Mouse (Mus musculus): ENCODE measurements around the gene Cct8l1.

The Cct8l1 gene

DNA sequence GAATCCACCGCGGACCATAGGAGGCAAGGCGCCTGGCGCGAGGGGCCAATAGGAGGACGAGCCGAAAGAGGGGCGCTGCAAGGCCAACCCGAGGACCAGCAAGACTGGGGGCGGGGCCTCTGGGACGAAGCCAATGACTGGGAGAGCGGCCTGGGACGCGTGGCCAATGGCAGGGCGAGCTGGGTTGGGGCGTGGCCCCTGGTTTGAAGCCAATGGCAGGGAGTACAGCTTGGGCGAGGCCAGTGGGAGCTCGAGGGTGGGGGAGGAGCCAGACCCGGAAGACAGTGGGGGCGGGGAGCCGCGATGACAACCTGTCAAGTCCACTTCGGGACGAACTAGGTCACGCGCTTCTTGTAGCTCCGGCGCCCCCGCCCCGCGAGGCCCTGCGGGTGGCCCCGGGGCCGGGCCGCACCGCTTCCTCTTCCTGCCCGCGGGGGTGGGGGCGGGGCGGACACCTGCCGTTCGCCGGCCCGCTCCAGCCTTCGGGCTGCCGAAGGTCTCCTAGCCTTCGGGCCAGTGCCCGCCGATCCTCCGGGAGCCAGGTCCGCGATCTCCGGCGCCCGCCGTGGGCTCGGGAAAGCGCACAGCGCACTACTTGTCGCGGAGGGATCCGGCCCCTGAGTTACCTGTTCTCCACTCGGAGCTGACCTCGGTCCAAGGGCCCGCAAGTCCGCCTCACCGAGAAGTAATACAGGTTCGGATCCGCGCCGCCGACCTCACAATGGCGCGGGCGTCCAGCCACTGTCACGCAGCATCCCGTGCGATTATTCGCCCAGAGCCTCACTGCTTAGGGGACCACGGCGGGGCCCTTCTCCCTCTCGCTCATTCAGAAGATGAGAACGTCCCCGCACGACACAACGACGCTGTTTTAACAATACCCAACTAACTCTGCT lies 13.9 kb downstream of the Cct8l1 start:
- peak; percentile 100 for DNase-seq (ENCODE audit: low read depth, low spot score)

DNA sequence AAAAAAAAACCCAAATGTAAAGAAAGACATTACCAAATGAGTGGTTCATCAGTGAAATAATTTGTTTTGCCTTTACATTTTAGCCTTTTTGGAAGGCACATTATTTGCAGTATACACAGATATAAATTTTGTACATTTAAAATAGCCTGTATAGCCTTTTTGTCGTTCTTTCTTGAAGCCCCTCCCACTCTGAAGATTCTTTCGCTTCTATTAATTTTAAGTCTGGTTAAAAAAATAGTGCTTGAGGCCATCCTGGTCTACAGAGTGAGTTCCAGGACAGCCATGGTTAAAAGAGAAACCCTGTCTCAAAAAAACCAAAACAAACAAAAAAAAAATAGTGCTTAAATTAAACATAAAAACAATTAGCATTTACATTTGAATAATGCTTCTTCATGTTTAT lies 14.8 kb downstream of the Cct8l1 start:
- DNase-seq (ENCODE audit: low read depth, low spot score): no peak

DNA sequence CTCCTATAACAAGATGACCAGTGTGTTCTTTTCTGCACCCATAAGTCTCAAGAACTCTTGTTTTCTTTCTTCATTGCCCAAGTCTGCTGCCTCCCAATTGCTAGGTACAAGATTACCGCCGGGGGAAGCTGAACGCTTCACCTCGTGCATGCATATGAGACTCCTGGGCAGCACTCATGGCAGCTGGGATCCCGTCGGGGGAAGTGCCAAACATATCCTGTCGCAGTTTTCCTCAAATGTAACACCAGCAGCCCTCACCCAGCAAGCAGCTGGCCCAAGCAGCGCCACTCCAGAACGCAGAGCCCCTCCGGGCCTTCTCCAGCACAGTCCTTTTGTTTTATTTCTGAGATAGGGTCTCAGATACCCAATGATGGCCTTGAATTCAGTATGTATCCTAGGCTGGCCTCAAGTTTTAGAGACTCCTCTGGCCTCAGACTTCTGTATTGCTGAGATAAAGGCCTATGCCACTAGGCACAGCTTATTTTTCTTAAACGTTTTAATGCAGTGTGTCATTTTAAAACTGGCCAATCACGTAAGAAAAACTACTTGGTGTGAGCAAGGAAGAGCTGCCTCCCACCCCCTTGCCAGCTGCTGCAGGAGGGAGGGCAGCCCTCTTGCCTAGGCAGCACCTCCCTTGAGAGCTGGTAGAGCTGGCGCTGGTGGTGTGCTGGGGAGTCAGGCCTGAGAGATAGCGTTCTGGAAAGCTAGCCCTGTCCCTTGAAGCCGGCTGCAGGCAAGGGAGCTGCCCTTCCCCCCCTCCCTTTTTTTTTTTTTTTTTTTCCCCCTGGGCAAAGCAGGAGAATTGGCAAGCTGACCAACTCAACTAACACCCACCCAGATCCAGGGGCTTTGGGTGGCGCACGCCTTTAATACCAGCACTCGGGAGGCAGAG lies 16.6 kb downstream of the Cct8l1 start:
- no peak for DNase-seq (ENCODE audit: low read depth, low spot score)

DNA sequence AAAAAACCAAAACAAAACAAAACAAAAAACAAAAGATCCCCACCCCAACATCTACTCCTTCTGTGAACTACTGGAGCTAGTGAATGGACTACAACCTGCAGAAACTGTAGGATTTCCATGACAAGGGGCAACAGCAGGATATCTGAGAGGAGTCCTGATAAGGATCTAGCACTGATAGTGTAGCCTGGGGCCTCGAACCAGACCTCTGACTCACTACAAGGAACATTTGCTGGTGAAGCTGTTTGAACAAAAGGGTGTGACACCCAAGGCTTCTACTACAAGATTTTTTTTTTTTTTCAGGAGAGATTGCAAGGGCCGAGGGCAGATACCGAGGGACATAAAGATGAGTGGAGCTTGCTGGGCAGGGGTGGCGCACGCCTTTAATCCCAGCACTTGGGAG lies 17.4 kb downstream of the Cct8l1 start:
- no peak for DNase-seq (ENCODE audit: low read depth, low spot score)

DNA sequence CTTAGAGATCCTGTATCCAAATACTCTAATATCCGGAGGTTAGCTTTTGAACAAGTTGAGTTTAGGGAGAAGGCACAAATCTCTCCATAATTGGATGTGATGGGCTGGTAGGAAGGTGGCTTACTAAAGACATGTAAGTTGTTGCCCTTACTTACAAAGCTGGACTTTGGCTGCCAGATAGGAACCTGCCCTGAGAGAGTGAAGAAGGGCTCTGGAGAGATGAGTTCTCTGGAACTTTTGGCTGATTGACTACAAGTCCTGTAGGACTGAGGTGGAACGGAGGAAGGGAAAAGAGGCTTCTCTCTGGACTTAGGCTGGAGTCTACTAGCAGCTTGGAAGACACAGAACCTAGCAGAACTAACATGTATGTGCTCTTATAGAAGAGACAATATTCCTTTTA lies 19.7 kb downstream of the Cct8l1 start:
- DNase-seq (ENCODE audit: low read depth, low spot score): no peak

DNA sequence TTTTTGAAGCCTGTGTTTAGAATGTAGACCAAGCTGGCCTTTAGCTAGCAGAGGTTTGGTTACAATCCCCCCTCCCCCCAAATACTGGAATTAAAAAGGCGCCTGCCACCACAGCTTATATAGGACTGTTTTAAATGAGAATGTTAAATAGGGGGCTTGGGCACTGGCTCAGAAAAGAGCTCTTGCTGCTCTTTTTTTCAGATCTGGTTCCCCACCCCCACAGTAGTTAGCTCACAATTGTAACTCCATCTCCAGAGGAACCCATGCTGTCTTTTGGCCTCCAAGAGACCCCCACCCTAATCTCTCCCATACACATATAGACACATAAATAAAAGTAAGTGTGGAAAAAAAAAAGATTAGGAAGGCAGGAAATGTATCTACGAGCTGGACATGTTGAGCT lies 20.6 kb downstream of the Cct8l1 start:
- DNase-seq (ENCODE audit: low read depth, low spot score): no peak

DNA sequence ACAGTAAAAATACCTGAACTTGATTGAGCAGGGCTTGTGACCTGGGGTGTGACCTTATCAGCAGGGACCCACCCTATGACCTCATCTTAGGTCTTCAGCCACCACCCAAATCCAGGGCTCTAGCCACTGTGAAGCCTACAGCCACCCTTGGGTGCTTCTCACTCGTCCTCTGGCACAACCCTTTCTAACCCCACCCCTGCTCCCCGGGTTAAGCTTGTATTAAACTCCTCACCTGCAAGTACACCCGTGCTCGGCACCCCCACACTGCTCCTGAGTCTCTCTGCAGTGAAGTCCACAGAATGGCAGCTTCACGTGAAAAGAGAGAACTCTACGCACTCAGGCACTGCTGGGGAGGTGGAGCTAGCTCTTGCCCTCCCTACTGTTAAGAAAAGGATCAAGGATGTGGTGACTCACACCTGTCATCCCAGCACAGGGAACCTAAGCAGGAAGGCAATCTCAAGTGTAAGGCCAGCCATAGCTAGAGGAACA lies 21.1 kb downstream of the Cct8l1 start:
- no peak for DNase-seq (ENCODE audit: low read depth, low spot score)

DNA sequence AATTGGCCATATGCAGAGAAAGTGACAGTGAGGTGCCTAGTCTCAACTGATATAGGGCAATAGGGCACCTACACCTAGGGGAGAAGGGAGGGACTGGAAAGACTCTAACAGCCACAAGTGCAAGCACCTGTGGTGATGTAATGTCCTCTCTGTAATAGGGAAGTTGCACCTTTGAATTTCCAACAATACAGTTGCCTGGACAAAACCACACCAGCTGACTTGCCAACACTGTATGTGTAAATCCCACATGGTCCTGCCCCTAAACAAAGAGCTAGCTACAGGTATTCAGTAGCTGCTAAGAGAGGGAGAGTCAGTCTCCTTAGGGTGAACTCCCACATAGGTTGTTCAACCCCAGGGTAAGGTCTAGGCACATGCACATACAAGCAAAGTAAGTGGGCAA lies 24.5 kb downstream of the Cct8l1 start:
- no peak for DNase-seq (ENCODE audit: low read depth, low spot score)

DNA sequence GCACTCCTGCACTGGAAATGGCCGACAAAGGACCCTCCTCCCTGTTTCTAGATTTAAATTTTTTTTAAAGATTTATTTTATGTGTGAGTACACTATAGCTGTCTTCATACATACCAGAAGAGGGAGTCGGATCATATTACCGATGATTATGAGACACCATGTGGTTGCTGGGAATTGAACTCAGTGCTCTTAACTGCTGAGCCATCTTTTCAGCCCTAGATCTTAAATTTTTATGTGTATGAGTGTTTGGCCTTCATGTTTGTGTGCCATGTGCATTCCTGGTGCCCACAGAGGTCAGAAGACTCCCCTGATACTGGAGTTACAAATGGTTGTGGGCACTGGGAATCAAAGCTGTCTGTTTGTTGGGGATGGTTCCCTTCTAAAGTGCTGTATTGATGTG lies 25.1 kb downstream of the Cct8l1 start:
- DNase-seq (ENCODE audit: low read depth, low spot score): no peak

DNA sequence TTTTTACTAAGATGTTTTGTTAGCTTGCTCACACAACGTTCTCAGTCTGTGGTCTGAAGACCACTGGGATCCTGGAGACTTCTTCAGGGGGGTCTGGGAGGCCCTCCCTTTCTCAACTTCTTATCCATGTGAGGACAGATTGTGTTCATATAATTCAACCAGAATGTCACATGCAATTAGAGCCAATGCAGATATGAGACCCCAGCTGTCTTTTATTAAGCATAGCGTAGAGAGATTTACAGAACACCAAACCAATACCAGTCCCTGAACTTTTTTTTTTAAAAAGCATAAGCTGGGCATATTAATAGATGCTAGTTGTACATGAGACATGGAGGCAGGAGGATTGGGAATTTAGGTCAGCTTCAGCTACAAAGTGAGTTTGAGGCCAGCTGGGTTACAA lies 25.8 kb downstream of the Cct8l1 start:
- DNase-seq (ENCODE audit: low read depth, low spot score): no peak

DNA sequence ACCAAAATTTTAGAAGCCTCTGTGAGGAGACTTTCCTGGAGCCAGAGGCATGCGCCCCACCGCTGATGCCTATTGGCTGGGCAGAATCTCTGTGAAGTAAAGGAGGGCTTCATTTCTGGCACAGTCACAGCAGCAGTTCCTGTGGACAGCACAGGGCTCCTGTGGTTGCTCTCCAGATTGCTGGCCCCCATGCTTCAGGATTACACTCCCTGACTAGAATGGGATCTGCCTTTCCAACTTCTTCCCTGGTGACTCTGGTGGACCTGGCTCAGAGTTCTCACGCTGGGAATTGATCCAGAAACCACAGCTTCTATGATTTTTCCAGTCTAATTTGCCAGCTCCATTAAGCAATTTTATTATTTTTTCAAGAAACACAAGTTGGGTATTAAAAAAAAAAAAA lies 28.2 kb downstream of the Cct8l1 start:
- DNase-seq (ENCODE audit: low read depth, low spot score): peak; percentile 80

DNA sequence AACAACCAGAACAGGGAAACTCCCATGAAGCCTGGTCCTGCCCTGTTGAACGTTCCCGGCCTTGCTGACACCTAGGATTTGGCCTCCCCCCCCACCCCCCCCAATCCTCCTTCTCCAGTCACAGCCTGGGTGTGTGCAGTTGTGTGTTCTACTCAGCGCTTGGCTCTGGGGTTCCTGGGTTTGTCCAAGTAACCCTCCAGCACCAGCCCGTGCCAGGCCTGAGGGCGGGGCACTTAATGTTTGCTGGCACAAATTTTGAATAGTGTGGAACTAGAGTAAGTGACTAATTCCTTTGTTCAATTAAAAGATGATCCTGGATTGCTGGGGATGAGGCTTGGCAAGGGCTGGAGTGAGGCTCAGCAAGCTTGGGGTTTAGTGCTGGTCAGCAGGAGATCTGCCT lies 28.7 kb downstream of the Cct8l1 start:
- no peak for DNase-seq (ENCODE audit: low read depth, low spot score)

DNA sequence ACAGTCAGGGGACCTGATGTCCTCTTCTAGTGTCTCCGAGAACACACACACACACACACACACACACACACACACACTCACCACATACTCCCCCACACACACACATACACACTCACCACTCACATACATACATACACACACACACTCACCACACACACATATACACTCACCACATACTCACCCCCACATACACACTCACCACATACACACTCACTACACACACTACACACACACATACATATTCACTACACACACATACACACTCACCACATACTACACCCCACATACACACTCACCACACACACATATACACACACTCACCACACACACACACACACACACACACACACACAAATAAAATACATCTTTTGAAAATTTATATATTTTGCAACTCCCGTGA lies 31.0 kb downstream of the Cct8l1 start:
- DNase-seq (ENCODE audit: low read depth, low spot score): no peak

DNA sequence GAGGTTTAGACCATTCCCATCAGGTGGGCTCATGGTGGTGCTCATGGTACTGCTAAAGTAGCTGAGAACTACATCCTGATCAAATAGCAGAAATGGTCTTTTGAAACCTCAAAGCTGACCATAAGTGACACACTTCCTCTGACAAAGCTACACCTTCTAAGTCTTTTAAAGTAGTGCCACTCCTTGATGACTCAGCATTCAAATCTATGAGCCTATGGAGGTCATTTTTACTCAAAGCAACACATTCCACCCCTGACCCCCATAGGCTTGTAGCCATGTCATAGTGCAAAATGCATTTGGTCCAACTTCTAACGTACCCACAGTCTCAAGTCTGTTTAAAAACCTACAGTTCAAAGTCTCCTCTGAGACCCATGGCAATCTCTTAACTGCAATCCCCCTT lies 35.0 kb downstream of the Cct8l1 start:
- DNase-seq (ENCODE audit: low read depth, low spot score): no peak

DNA sequence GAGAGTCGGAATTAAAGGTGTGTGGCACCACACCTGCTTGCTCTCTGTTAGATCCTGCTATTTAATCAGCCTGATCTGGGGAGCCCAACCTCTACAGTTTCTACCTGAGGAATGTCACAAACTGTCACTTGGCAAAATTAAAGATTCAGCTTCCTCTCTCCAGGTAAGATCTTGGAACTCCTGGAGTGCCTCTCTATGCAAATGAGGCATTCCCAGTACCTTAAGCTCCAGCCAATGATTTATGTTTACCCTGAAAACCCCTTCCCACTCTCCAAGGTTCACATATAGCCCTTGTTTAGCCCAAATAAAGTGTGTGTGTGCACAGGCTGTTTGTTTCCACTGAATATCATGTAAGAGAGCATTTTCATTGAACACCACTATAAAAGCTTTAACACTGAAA lies 38.3 kb downstream of the Cct8l1 start:
- no peak for DNase-seq (ENCODE audit: low read depth, low spot score)

DNA sequence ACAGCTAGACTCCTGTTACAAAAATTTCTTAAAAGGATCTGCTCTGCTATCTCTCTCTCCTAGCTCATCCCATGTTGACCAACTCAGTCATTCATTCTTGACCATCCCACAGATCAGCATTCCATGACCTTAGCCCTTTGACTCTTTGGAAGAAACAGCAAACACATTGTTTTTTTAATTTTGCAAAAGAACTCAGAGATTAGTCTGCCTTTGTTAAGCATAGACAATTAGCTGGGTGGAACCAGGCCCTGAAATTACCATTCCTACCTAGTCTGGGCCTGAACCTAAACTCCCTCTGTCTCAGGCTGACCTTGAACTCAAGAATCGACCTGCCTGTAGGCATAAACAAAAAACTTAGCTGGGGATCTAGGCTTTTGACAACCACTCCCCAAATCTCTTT lies 38.8 kb downstream of the Cct8l1 start:
- DNase-seq (ENCODE audit: low read depth, low spot score): no peak

DNA sequence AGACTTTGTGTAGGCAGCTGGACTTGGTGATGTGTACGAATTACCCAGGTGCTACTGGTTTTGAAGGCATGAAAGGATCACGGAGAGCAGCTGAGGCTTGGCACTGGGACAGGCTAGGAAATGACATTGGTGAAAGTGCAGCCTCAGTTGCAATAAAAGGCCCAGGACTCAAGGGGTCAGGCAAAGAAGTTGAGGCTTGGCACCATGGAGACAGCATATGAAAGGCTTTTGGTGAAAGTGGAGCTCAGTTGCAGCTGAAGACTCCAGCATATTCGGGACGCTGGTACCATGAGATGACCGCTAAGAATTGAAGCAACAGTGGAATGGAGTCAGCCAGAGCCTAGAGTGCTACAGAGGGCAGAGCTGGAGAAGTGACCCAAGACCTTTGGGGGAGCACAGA lies 39.8 kb downstream of the Cct8l1 start:
- DNase-seq (ENCODE audit: low read depth, low spot score): no peak

DNA sequence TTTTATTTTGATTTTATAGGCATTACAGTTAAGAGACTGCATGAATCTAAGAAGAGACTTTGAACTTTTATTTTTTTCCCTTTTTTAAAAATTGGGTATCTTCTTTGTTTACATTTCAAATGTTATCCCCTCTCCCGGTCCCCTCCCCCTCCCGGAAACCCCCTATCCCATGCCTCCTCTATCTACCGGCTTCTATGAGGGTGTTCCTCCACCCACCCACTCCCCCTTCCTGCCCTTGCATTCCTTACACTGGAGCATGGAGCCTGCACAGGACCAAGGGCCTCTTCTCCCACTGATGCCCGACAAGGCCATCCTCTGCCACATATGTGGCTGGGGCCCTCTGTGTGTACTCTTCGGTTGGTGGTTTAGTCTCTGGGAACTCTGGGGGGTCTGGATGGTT lies 40.5 kb downstream of the Cct8l1 start:
- DNase-seq (ENCODE audit: low read depth, low spot score): no peak

Data from skeletal muscle tissue, adult 2 months (tissue).